Mouse (Mus musculus) embryonic fibroblast, embryonic 13.5 days (primary cell): ENCODE results near the gene Sult5a1.

ENCODE experiments used
- CTCF ChIP-seq: IDR thresholded peaks from 2 replicates; pipeline ENCODE4 v1.5.1; 2011; ENCODE audit warnings: mild to moderate bottlenecking, control low read depth, low read length, moderate library complexity, borderline replicate concordance; ENCODE audit not compliant: insufficient read depth
- POLR2A ChIP-seq: IDR thresholded peaks from 2 replicates; pipeline ENCODE4 v1.6.1; 2011; ENCODE audit warnings: low read depth, mild to moderate bottlenecking, control low read depth, low read length, moderate library complexity

DNA sequence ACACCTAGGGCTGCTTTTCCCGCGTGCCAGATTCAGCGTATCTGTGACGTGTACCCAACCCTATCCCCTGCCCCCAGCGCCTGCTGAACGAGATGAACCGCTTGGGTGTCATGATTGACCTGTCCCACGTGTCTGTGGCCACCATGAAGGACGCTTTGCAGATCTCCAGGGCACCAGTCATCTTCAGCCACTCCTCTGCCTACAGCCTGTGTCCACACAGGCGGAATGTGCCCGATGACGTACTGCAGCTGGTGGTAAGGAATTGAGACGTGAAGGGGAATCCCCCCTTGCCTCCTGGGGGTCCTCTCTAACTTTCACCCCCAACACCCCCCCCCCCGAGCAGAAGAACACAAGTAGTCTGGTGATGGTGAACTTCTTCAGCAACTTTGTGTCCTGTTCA, 41.7 kb upstream of the Sult5a1 start:
- TF ChIP-seq CTCF (no peak), POLR2A (no peak)
